In genomic region chr5:36971587-36971986, GRCm38 (mm10) we compare ENCODE assay signal across 15 mouse cellular contexts.
"Had no signal": no experiment of that assay in that cellular context is flagged by ENCODE, and none has a peak within 500 bp of the region (broad histone marks: within the 10 kb centered on the region; RNA-seq: fewer than 3 reads in every experiment).

No protein-coding gene starts in this region.

- H3K9ac ChIP-seq: limb, embryonic 13.5 days; liver, embryonic 15.5 days; lung, embryonic 14.5 days; midbrain, embryonic 15.5 days; neural tube, embryonic 12.5 days; stomach, embryonic 15.5 days had no signal

- H3K4me1 ChIP-seq: limb, embryonic 13.5 days; liver, embryonic 15.5 days; midbrain, embryonic 10.5 days; midbrain, embryonic 15.5 days; neural tube, embryonic 12.5 days; stomach, embryonic 15.5 days had no signal

- ATAC-seq: midbrain, embryonic 15.5 days had no signal

- DNase-seq: kidney, adult 8-10 months; kidney, postnatal 36 days; layer of hippocampus, adult 9-11 months; left cerebral cortex, postnatal 4 days; lung, embryonic 14.5 days; lung, postnatal 10 days; lung, postnatal 4 days; right cerebral cortex, postnatal 4 days; thymus, postnatal 4 days had no signal

- H3K27ac ChIP-seq: limb, embryonic 13.5 days; liver, embryonic 15.5 days; midbrain, embryonic 10.5 days; midbrain, embryonic 15.5 days; neural tube, embryonic 12.5 days; stomach, embryonic 15.5 days had no signal

- H3K27me3 ChIP-seq: limb, embryonic 13.5 days; liver, embryonic 15.5 days; midbrain, embryonic 15.5 days; neural tube, embryonic 12.5 days; stomach, embryonic 15.5 days had no signal

- H3K4me2 ChIP-seq: limb, embryonic 13.5 days; liver, embryonic 15.5 days; lung, embryonic 14.5 days; midbrain, embryonic 15.5 days; neural tube, embryonic 12.5 days; stomach, embryonic 15.5 days had no signal

- H3K4me3 ChIP-seq: limb, embryonic 13.5 days; liver, embryonic 15.5 days; midbrain, embryonic 10.5 days; midbrain, embryonic 15.5 days; neural tube, embryonic 12.5 days; stomach, embryonic 15.5 days had no signal

- H3K9me3 ChIP-seq: limb, embryonic 13.5 days; liver, embryonic 15.5 days; midbrain, embryonic 10.5 days; midbrain, embryonic 15.5 days; neural tube, embryonic 12.5 days; stomach, embryonic 15.5 days had no signal
